Mouse (Mus musculus) erythroblast, adult 5-6 weeks (primary cell): ENCODE results near the gene Tenm4. TPM values are rescaled to one million over a fixed set of nuclear protein-coding genes. Genes with fewer than 3 reads are reported as not detected.

Experiments
- ATAC-seq: replicated peaks from 2 replicates; pipeline ENCODE4 v1.8.0; 2016; ENCODE audit warnings: moderate number of reproducible peaks, mild to moderate bottlenecking, moderate TSS enrichment, inconsistent platforms; ENCODE audit not compliant: poor library complexity, low FRiP score, severe bottlenecking
- total RNA-seq, 2 experiments: library from RNA; stranded (forward) in 1 of 2; stranded (reverse) in 1 of 2; fragments of 150-400 nt in 1 of 2; fragments of 200-764, 138-1000 nt in 1 of 2; gene quantifications; 2 replicates each; pipeline versions ENCODE4 v1.2.3 to v1.2.4; 2015 to 2017; ENCODE audit warnings: low replicate concordance in 2 of 2

Gene Tenm4
- total RNA-seq, 2 experiments from 2014 or later = 0.19 to 0.85 TPM

DNA sequence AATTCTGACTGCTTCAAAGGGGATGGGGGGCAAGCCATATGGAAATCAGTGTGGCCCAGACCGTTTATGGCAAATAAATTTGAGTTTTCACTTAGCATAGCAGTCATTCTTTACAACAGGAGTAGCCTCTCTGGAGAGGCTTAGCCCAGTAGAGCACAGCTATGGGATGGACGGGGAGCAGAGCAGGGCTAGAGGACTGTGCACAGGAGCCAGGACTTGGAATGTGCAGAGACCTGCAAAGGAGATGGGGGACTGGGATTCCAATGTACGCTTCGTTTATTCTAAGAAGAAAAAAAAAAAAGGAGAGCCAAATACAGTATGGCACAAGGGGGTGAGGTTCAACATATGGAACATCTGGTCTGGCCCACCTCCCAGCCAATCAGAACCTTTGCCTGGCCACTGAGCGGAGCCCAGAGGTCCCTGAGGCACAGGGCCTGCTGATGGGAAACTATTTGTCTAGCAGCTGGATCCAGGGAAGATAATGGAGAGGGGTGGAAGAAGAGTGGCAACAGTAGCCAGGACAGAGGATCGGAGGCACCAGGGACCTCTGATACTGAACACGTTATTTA lies 381.3 kb downstream of the Tenm4 start:
- ATAC-seq = no peak

DNA sequence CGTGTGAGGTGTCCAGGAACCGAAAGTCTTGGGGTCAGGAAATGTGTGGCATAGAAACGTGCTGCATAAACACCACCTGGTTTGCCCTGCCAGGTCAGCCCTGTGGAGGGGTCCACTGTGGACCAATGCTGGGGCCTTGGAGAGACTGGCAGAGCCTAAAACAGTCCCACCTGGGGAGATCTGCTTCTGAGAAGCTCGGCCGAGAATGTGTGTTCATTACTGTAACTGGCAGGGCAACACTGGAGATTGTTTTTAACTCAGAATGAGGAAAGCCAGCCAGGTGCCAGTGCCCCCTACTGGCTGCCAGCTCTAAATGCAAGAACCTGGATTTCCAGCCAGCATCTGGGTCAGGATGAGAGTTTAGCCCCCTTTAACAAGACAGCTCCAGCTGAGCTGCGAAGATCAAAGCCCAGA lies 383.2 kb downstream of the Tenm4 start:
- ATAC-seq = no peak

DNA sequence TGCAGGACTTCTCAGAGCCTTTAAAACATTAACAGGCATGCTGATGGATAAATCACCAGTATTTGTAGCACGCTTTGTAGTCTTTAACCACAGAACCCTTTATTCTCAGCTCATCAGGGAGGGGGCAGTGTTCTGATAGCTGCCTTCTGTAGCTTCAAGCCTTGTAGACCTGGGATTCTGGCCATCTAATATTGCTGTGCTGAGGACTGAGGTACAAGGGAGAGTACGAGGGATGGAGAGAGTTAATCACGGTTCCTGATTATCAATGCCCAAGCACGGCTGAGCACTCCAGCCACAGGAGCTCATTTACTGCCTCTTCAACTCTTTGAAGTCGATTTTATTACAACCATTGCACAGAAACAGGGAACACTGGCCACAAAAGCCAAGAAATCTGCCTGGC lies 384.2 kb downstream of the Tenm4 start:
- no peak for ATAC-seq

DNA sequence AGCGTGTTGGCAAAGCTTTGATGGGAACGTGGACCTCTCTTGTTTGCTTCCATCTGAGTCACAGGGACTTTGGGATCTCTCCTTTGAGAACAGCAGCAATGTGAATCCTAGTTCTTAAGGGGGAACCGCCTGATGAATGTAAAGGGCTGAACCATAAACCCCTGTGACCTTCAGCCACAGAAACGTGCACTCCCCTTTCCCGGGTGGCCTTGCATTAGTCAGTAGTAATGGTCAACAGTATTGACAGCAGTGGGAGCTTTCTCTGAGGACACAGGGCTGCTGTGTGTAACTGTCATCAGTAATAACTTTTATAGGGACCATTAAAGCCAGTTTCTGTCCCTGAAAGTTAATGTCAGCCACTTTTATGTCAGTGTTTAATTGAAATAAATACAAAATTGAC lies 385.7 kb downstream of the Tenm4 start:
- no peak for ATAC-seq

DNA sequence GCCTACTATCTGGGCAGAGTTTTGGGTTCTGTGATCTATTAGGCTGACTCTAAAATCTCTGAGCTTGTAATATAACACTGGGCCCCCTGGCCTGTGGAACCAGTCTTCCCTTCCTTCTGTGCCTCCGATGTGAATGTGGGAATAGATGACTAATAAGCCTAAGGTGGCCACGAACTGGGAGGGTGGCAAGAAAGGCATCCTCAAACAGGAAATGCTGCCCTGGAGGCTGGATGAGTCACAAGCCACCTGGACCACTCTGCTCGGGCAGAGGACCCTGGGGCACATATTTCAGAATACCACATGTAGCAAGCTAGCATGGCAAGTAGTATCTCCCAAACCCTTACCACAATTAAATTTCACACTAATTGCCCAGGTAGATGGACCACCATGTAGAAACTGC lies 391.8 kb downstream of the Tenm4 start:
- ATAC-seq = no peak

DNA sequence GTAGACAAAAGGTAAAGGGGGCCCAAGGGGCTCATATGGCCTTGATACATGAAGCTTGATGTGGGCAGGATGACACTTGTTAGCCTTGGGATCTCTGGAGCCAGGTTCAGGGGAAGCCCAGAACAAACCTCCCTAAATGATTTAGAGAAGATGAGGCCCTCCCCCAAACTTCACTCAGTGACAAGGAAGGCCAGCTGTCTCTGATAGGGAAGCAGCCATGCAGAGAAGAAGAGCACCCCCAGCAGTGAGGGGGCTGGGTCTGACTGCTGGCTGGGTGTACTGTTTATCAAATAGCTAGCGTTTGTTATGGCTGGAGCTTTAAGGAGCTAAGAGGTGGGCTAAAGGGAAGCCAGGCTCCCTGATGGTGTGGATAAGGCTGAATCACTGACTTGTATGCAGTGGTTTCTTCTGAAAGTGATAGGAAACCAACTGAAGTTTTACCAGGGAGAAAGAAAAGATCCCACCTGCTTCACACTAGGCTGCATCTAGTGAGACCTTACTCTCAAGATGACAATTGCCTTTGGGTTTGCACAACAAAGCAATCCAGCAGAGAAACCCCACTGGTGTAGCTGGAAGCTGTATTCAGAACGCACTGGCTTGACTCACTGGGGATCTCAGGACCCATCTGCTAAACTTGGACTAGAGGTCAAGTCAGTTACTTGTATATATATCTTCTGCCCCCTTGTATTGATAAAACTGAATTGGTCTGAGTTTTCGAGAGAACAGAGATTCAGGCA lies 392.5 kb downstream of the Tenm4 start:
- no peak for ATAC-seq

DNA sequence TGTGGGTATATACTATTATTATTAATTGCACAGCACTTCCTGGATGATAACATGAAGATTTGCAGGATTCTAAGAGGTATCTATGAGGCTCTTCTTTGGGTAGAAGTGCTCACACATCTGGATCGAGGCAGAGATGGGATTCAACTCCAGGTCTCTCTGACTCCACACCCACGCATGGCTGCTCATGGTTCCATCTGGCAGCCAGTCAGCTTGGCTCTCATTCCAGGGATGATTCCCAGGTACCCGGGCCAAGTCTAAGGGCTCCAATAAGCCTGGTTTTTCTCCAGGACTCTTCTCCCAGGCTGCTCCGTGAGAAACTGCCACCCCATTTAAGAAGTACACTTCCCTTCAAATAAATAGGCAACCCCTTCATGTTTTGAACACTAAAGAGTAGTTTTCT lies 394.8 kb downstream of the Tenm4 start:
- no peak for ATAC-seq

DNA sequence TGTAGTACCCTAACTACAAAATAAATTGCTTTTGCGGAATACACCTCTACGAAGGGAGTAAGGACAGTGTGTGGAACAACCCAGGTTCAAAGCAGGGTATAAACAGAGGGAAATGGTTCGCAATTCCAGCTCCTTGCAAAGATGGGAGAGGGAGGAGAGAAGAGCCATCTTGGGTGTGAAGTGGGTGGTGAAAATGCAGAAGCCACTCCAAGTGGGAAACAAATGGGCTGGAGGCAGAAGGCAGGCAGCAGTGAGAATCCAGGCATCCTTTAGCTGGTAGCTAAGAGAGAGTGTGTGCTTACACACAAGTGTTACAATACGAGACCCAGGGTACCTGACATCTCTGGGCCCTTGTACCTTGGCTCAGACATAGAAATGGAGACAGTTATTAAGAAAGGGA lies 395.2 kb downstream of the Tenm4 start:
- no peak for ATAC-seq

DNA sequence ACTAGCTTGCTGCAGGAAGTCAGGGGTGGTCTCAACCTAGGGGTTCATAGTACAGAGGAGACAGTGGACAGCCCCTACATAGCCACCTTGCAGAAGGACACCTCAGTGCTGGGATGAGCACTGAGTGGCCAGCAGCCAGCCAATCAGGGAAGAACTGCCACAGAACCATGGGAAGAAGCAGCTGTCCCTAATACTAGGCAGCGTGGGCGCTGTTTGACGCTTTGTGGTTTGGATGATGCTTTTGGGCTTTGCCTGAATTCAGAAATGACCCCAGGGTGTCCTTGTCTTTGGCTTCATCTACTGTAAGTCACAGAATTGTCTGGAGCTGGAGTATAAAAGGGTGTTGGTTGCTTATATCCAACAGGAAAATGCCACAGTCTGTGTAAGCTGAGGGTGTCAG lies 397.0 kb downstream of the Tenm4 start:
- ATAC-seq = no peak

DNA sequence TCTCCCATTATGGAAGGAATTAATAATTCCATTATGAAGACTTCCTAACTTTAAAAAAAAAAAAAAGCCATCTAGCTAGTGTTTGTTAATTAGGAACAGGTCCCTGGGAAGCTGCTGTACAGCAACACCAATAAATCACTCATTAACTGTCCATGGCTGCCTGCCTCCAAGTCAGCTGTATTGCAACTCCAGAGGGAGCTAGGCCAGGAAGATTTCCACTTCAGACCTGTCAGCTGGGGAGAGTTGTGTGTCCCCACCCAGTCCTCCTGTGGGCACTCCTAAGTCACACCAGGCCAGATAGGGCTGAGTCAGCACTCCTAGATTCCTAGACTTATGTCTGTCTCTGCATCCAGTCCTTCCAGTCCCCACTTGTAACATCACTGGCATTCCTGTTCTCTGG lies 399.9 kb downstream of the Tenm4 start:
- no peak for ATAC-seq

DNA sequence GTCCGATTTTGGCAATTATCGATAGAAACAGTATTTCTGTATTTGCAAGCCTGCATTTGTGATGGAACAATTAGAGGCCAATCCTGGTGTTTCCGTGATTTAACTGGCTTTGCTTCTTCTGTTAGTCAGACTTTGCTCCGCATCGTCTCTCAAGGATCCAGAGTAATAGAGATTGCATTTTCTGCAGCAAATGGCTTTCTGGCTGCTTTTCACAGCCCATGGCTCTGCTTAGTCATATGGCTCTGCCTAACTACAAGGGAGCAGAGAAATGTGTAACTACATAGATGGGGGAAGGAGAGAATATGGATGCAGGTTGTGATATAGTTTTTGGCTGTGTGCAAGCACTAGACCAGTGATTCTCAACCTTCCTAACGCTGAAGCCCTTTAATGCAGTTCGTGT lies 401.9 kb downstream of the Tenm4 start:
- ATAC-seq = no peak

DNA sequence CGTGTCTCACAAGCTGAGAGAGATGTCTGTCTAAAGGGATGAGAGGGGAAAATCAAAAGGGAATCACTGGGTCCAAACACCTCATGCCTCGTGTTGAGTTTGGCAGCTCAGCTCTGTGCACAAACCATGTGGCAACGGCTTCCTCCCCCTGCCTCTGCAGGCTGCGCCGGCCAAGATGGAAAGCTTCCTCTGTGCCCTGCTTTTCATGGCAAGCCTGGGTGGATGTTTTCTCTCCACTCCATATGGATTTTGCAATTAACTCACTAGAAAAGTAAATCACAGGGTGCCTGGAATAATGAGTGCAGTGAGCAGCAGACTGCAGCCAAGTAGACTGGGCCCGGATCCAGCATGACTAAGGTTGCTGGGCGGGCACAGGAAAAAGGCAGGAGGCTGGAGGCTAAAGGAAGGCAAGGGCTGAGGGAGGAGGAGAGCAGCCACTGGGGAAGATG lies 404.2 kb downstream of the Tenm4 start:
- ATAC-seq = no peak

DNA sequence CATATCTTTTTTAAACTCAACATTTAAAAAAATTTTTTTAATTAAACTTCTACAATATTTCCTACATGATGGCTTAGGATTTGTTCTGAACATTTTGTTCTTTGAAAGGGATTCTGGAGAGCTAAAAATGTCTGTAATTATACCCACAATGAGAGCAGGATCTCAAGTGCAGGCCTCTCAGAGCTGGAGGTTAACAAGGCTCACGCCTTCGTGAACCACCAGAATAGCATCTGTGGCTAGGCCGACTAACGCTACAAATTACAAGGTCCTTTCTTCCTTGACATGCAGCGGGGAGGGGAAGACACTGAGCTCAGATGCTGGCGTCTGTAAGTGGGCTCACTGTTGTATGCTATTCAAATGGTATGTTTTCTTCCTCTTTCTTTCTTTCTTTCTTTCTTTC lies 411.7 kb downstream of the Tenm4 start:
- no peak for ATAC-seq

DNA sequence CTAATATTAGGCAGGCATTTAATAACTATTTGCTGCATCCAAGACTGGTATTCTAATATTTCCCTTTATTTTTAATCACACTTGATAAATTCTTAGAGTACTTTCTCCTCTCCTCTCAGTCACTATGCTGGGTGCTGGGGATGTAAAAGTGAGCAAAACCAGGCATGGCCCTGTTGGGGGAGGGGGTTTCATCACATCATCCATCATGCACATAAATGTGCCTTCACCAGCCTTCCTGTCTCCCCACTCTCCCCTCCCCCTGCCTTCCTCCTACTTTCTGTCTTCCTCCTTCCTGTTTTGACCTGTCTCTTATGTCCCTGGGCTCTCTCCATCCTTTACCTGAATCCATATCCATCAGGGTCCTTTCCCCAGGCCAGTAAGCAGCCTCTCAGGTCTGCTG lies 416.4 kb downstream of the Tenm4 start:
- no peak for ATAC-seq

DNA sequence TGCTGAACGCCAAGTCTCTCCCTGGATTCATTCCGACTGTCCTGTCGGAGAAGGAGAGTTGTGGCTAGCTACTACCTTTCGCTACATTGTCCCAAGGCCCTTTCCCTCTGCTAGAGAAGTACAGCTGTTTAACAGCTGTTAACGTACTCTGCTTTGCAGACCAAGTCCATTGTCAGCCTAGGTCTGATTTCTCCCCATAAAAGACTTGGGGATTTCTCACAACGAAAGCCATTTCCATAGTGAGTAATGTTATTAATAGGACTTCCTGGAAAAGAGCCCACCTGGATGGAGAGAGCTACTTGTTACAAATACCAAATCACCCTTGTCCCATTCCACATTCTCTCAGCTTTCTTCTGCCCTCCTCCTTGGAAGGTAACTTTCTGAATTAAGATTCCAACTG lies 417.5 kb downstream of the Tenm4 start:
- ATAC-seq = no peak

DNA sequence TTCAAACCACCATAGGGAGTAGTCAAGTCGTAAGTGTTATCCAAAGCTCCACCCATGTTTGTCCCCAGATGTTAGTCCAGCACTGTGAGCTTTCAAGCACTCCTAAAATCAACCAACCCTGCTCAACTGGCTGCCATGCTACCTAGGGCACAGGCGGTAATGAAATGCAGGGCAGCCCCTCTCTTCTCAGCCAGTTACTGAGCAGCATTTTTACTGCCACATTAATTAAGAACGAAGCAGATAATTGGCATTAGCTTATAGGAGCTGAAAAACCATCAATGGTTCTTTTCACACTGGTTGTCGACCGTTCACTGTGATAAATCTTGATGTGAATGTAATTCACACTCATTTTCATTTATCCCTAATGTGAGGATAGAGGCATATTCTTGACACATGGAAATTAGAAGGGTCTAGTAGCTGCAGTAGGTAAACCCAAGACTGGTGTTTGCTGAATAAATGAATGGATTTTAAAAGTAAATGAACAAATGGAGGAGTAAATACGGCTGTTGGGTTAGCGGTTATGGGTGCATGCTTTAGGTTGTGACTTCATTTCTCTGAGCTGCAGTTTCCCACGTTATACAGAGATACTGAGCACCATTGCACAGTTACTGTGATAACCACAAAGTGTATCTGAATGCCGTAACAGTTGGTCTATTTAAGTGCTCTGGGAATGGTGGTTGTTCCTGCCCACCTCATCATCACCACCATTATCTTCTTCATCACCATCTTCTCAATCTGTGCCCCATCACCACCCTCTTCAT lies 424.7 kb downstream of the Tenm4 start:
- ATAC-seq = no peak

DNA sequence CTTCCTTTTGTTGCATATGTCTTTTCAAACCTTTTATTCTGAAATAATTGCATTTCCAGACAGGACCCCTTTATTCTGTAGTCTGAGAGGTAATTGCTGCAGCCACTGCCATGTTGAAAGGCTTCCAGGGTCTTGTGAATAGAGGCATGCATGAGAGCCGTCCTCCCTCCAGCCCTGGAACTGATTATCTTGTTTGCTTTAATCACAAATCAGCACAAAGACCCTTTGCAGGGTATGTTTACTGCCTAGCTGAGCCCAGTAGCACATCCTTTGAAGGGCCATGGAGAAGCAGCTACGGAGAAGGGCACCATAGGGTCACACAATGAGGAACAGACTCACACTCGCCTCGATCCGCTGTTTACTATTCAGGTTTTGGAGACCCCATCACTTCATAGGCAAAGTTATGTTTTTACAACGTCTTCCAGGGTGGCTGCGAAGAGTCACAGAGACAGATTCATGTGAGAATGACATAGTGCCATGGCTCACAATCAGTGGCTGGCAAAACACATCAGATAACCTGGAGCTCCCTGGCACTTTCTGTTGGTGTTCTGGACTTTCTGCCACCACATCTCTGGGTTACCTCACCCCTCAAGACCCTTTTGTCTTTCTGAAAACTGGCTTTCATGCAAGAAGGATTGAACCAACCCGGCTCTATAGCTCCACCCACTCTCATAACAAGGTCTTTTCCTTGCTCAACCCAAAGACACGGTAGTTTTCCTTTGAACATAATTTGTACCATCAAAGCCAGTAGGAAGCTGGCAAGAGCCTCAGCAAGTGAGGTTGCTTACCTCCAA lies 425.6 kb downstream of the Tenm4 start:
- no peak for ATAC-seq

DNA sequence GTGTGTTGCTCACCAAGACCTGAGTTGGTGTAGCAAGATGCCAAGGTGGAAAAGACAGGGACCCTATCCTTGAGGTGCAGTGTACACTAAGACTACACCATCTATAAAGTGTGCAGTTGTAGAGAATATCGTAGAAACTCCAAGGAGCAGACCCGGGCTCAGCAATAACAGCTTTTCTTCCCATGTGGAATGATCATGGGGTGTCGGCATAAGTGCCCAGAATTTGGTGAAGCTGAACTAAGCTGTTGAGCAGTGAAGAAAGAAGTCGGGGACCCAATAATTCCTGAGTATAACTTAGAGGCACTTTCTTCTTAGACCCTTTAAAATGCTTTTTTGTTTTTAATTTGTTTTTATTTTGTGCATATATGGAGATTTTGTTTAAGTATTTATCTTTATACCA lies 426.8 kb downstream of the Tenm4 start:
- ATAC-seq = no peak

DNA sequence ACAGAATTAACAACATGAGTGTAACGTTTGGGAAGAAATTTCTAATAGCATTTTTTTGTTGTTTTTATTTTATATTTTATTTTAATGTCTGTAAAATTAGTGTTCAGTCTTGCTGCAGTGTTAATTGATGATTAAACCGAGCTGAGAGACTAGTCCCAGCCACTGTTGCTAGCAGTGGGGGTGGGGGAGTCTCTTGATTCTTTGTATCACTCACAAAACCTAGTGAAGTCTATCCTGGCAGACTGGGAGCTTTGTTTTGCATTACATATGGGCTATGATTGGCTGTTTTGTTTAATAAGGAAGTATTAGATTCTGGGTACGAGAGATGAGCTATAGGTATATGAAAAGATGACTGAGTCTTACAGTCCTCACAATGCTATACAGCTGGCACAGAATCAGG lies 428.0 kb downstream of the Tenm4 start:
- ATAC-seq = no peak

DNA sequence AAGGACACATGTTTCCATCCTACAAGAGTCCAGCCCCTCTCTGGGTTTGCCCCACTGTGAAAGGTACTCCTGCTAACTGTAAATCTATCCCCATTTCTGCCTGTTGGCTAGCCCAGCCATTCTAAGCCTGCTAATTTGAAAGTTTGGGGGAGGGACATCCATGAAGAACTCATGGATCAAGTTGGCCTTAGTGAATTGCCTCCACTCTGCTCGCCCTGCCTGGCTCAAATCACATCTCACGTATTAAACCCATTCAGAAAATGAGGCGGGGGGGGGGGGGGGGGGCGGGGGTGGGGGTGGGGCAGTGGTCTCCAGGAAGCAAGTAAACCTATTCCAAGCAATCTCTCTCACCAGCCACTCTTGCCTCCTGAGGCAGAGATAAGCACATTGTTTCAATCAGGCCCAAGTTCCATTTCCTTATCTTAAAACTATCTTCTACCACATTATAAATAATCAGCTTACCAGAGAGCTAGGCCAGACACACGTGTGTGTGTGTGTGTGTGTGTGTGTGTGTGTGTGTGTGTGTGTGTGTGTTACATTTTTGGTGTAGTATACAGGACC lies 429.4 kb downstream of the Tenm4 start:
- ATAC-seq = no peak
